Mouse (Mus musculus): Measurements from ENCODE around the gene Kif23. TPM values are rescaled to one million over a fixed set of nuclear protein-coding genes. Genes with fewer than 3 reads are reported as not detected.

Gene Kif23
- polyA plus RNA-seq, 1 experiment: 65.2 TPM

DNA sequence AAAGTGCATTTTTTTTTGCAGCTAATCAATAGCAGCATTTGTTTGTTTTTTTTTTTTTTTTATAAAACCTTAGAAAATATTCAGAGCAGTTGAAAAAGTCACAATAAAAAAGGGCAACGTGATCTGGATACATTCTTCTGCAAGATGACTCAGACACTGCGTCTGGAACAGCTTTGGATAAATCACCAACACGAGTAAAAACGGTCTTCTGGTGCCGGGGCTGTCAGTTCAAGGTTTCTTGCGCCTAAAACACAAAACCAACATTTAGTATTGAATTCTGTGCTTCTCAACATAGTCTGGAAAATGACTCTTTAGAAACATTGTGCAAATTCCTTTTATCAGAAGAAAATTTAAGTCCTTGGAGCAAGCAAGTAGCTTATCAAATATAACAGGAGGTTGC lies 29.1 kb downstream of the Kif23 start:
- Histone ChIP-seq H3K79me3 (ENCODE audit: low read depth) (peaks cover 12% of the 10 kb centered on the region), H3K36me3 (ENCODE audit: control insufficient read depth, insufficient read depth) (peaks cover 58% of the 10 kb centered on the region)
- TF ChIP-seq CEBPB (IDR thresholded peaks at IDR 0.05; ENCODE audit: low read depth) (no peak), MYOG (IDR thresholded peaks at IDR 0.05; ENCODE audit: control insufficient read depth, extremely low read depth, insufficient read length) (no peak), MAX (IDR thresholded peaks at IDR 0.05) (no peak), MYOD1 (IDR thresholded peaks at IDR 0.05; ENCODE audit: control insufficient read depth, insufficient read length, low read depth) (no peak), FOSL1 (IDR thresholded peaks at IDR 0.05; ENCODE audit: insufficient read depth, low read length, poor library complexity, severe bottlenecking) (no peak), CTCF (IDR thresholded peaks at IDR 0.05; ENCODE audit: control insufficient read depth, insufficient read depth, insufficient read length) (no peak), USF1 (IDR thresholded peaks at IDR 0.05; ENCODE audit: low read depth) (no peak)

GRCm38 (mm10) chr9:61916986-61917385 lies 29.6 kb downstream of the Kif23 start:
- H3K79me2 ChIP-seq (ENCODE audit: control insufficient read depth, insufficient read depth): peaks cover 19% of the 10 kb centered on the region
- H3K4me3 ChIP-seq (ENCODE audit: insufficient read depth, poor library complexity, severe bottlenecking): no peak overlapping the region
- H3K27me3 ChIP-seq (ENCODE audit: control insufficient read depth, insufficient read depth, insufficient read length): no peaks in the 10 kb centered on the region
- TF ChIP-seq USF1 (IDR thresholded peaks at IDR 0.05; ENCODE audit: low read depth): no peak
- H3K79me3 ChIP-seq (ENCODE audit: low read depth): peaks cover 12% of the 10 kb centered on the region
- peaks cover 56% of the 10 kb centered on the region for H3K36me3 ChIP-seq (ENCODE audit: control insufficient read depth, insufficient read depth)
- H3ac ChIP-seq (ENCODE audit: control insufficient read depth, insufficient read length, low read depth): no peak overlapping the region

More for the DNA sequence above, 29.1 kb downstream of the Kif23 start:
- Histone ChIP-seq H3K79me2 (ENCODE audit: control insufficient read depth, insufficient read depth) (peaks cover 19% of the 10 kb centered on the region), H3K27me3 (ENCODE audit: control insufficient read depth, insufficient read depth, insufficient read length) (no peaks in the 10 kb centered on the region), H3K4me3 (ENCODE audit: insufficient read depth, poor library complexity, severe bottlenecking) (no peak overlapping the region), H3ac (ENCODE audit: control insufficient read depth, insufficient read length, low read depth) (no peak overlapping the region)

DNA sequence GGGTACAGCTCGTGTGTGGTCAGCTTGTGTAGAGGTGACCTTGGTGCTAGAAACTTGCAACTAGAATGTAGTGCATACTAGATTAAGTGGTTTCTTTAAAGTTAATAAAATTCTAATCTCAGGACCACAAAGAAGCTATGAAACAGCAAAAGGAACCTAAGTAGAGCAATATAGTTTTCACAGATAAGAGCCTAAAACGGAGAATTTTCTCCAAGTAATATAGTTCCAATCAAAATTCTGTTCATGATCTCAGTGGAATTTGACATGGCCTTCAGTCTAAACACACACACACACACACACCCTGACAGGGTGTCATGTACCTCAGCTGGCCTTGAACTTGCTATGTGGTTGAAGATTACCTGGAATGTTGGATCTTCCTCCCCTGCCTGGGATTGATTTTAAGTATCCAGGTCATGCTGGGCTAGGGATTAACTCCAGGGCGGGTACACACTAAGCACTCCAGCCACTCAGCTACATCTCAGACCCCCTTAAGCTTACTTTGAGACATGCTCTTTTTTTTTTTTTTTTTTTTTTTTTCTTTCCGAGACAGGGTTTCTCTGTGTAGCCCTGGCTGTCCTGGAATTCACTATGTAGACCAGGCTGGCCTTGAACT lies 31.1 kb downstream of the Kif23 start:
- Histone ChIP-seq H3ac (ENCODE audit: control insufficient read depth, insufficient read length, low read depth) (no peak overlapping the region), H3K27me3 (ENCODE audit: control insufficient read depth, insufficient read depth, insufficient read length) (no peaks in the 10 kb centered on the region), H3K36me3 (ENCODE audit: control insufficient read depth, insufficient read depth) (peaks cover 45% of the 10 kb centered on the region), H3K79me2 (ENCODE audit: control insufficient read depth, insufficient read depth) (peaks cover 19% of the 10 kb centered on the region), H3K79me3 (ENCODE audit: low read depth) (peaks cover 12% of the 10 kb centered on the region), H3K4me3 (ENCODE audit: insufficient read depth, poor library complexity, severe bottlenecking) (peak overlapping the region; percentile 64)
- TF ChIP-seq FOSL1 (IDR thresholded peaks at IDR 0.05; ENCODE audit: insufficient read depth, low read length, poor library complexity, severe bottlenecking) (no peak), CTCF (IDR thresholded peaks at IDR 0.05; ENCODE audit: control insufficient read depth, insufficient read depth, insufficient read length) (no peak), MYOD1 (IDR thresholded peaks at IDR 0.05; ENCODE audit: control insufficient read depth, insufficient read length, low read depth) (no peak), USF1 (IDR thresholded peaks at IDR 0.05; ENCODE audit: low read depth) (no peak), MYOG (IDR thresholded peaks at IDR 0.05; ENCODE audit: control insufficient read depth, extremely low read depth, insufficient read length) (no peak)

- Histone ChIP-seq H3K36me3 (ENCODE audit: control insufficient read depth, insufficient read depth) (peaks cover 42% of the 10 kb centered on the region), H3K4me3 (ENCODE audit: insufficient read depth, poor library complexity, severe bottlenecking) (peak overlapping the region; percentile 64), H3K79me2 (ENCODE audit: control insufficient read depth, insufficient read depth) (peaks cover 19% of the 10 kb centered on the region), H3K27me3 (ENCODE audit: control insufficient read depth, insufficient read depth, insufficient read length) (no peaks in the 10 kb centered on the region), H3ac (ENCODE audit: control insufficient read depth, insufficient read length, low read depth) (peak overlapping the region; percentile 72), H3K79me3 (ENCODE audit: low read depth) (peaks cover 12% of the 10 kb centered on the region)
- TF ChIP-seq FOSL1 (IDR thresholded peaks at IDR 0.05; ENCODE audit: insufficient read depth, low read length, poor library complexity, severe bottlenecking) (no peak), CEBPB (IDR thresholded peaks at IDR 0.05; ENCODE audit: low read depth) (no peak), MYOD1 (IDR thresholded peaks at IDR 0.05; ENCODE audit: control insufficient read depth, insufficient read length, low read depth) (no peak), MYOG (IDR thresholded peaks at IDR 0.05; ENCODE audit: control insufficient read depth, extremely low read depth, insufficient read length) (no peak), CTCF (IDR thresholded peaks at IDR 0.05; ENCODE audit: control insufficient read depth, insufficient read depth, insufficient read length) (no peak), MAX (IDR thresholded peaks at IDR 0.05) (no peak), USF1 (IDR thresholded peaks at IDR 0.05; ENCODE audit: low read depth) (no peak)
Measured at GRCm38 (mm10) chr9:61914917-61915300, 31.7 kb downstream of the Kif23 start.

GRCm38 (mm10) chr9:61914203-61914916 lies 32.2 kb downstream of the Kif23 start, which contains the start of gene Rplp1:
TSS of gene Rplp1 (minus strand) at chr9:61914542.
- Histone ChIP-seq H3K79me2 (ENCODE audit: control insufficient read depth, insufficient read depth) (peaks cover 19% of the 10 kb centered on the region), H3K4me3 (ENCODE audit: insufficient read depth, poor library complexity, severe bottlenecking) (peak within 1 kb of the TSS; percentile 64), H3K27me3 (ENCODE audit: control insufficient read depth, insufficient read depth, insufficient read length) (no peaks in the 10 kb centered on the region), H3K79me3 (ENCODE audit: low read depth) (peaks cover 12% of the 10 kb centered on the region), H3K36me3 (ENCODE audit: control insufficient read depth, insufficient read depth) (peaks cover 36% of the 10 kb centered on the region), H3ac (ENCODE audit: control insufficient read depth, insufficient read length, low read depth) (peak within 1 kb of the TSS; percentile 90)
- TF ChIP-seq FOSL1 (IDR thresholded peaks at IDR 0.05; ENCODE audit: insufficient read depth, low read length, poor library complexity, severe bottlenecking) (no peak), CEBPB (IDR thresholded peaks at IDR 0.05; ENCODE audit: low read depth) (no peak), USF1 (IDR thresholded peaks at IDR 0.05; ENCODE audit: low read depth) (peak; percentile 55), MAX (IDR thresholded peaks at IDR 0.05) (peak; percentile 35)

Measured in C2C12 (cell line).